Comparison of ENCODE assay signal across 8 mouse cellular contexts in genomic region chr2:169929540-169930497, GRCm38 (mm10).
DNase-seq lines count a peak whose midpoint lies in the region; ATAC-seq and TF ChIP-seq lines count a peak whose summit lies in the region.

No protein-coding gene starts in this region.

- H3K4me3 ChIP-seq in embryonic facial prominence, embryonic 12.5 days = peak overlapping the region; percentile 33
- H3K4me3 ChIP-seq in lung, postnatal 0 days (ENCODE audit: low read depth, low read length) = peak overlapping the region; percentile 12

- no peaks in the 10 kb centered on the region for H3K9me3 ChIP-seq in embryonic facial prominence, embryonic 12.5 days
- H3K9me3 ChIP-seq in lung, postnatal 0 days (ENCODE audit: low read length) = no peaks in the 10 kb centered on the region

- TF ChIP-seq CTCF in lung, postnatal 0 days (IDR thresholded peaks at IDR 0.05) = no peak

- peak; percentile 53 for ATAC-seq in CD4-positive, CD25-positive, alpha-beta regulatory T cell, adult 4 months
- no peak for ATAC-seq in embryonic facial prominence, embryonic 12.5 days (ENCODE audit: insufficient number of reproducible peaks, insufficient read depth, low FRiP score, low TSS enrichment)
- peak; percentile 58 for ATAC-seq in lung, postnatal 0 days
- no peak for ATAC-seq in erythroblast, adult 5-6 weeks (replicated peaks; ENCODE audit: low FRiP score, poor library complexity, severe bottlenecking)

- WGBS in embryonic facial prominence, embryonic 12.5 days = 54% methylated on average over 23 of the region's 23 CpGs
- 37% methylated on average over 23 of the region's 23 CpGs for WGBS in large intestine, adult 2 months
- WGBS in lung, postnatal 0 days = 47% methylated on average over 23 of the region's 23 CpGs

- no peak overlapping the region for H3K27ac ChIP-seq in embryonic facial prominence, embryonic 12.5 days
- H3K27ac ChIP-seq in lung, postnatal 0 days (ENCODE audit: low read length) = no peak overlapping the region

- H3K9ac ChIP-seq in embryonic facial prominence, embryonic 12.5 days = peak overlapping the region; percentile 51
- H3K9ac ChIP-seq in lung, postnatal 0 days (replicated peaks; ENCODE audit: low read depth) = no peak overlapping the region

- no peaks in the 10 kb centered on the region for H3K36me3 ChIP-seq in embryonic facial prominence, embryonic 12.5 days
- H3K36me3 ChIP-seq in lung, postnatal 0 days (ENCODE audit: insufficient read depth, low read length) = no peaks in the 10 kb centered on the region

- intact Hi-C loops in heart, postnatal 36 days (cut with DNase I) = no loop called here

- TF ChIP-seq EP300 in lung, postnatal 0 days (IDR thresholded peaks at IDR 0.05) = no peak

- DNase-seq in adrenal gland, postnatal 14 days = peak; percentile 53
- DNase-seq in heart, postnatal 36 days = peak; percentile 32 to 34
- DNase-seq in large intestine, adult 2 months (ENCODE audit: low read depth, low spot score) = peak; percentile 60
- DNase-seq in lung, postnatal 0 days (ENCODE audit: low spot score) = peak; percentile 71
- DNase-seq in retina, embryonic 14.5 days (ENCODE audit: low spot score) = peak; percentile 88

- no peaks in the 10 kb centered on the region; the same call in 1 of the 2 replicates for H3K27me3 ChIP-seq in embryonic facial prominence, embryonic 12.5 days
- H3K27me3 ChIP-seq in lung, postnatal 0 days (replicated peaks; ENCODE audit: insufficient read depth, low read length) = no peaks in the 10 kb centered on the region

- H3K4me2 ChIP-seq in embryonic facial prominence, embryonic 12.5 days (replicated peaks) = peak overlapping the region; percentile 54
- peak overlapping the region; percentile 44 for H3K4me2 ChIP-seq in lung, postnatal 0 days (replicated peaks; ENCODE audit: low read depth, low read length)

- no peaks in the 10 kb centered on the region for H3K4me1 ChIP-seq in embryonic facial prominence, embryonic 12.5 days
- 0 out of 2 replicates have a peak, but pooled peaks cover 3% of the 10 kb centered on the region for H3K4me1 ChIP-seq in lung, postnatal 0 days (ENCODE audit: insufficient read depth, low read depth, low read length)

Comparison
In these comparisons a context has a peak if more than half of its experiments do, and no peak if none do; other contexts are left out.
1. ATAC-seq: peak in CD4-positive, CD25-positive, alpha-beta regulatory T cell, adult 4 months (single experiment) and lung, postnatal 0 days (single experiment); none in embryonic facial prominence, embryonic 12.5 days (single experiment) and erythroblast, adult 5-6 weeks (single experiment).
2. DNase-seq: peak in every context shown above with its lines; median percentile 88 in retina, embryonic 14.5 days; 71 in lung, postnatal 0 days; 60 in large intestine, adult 2 months; 53 in adrenal gland, postnatal 14 days; 33 in heart, postnatal 36 days.